Mouse (Mus musculus): ENCODE data around the gene Rhox2h.

GRCm38 (mm10) chrX:37683031-37683715 lies 10.1 kb upstream of the Rhox2h start:
- no peak for TF ChIP-seq CTCF (IDR thresholded peaks at IDR 0.05; ENCODE audit: low read depth)
- TF ChIP-seq EP300 (IDR thresholded peaks at IDR 0.05; ENCODE audit: low read depth): no peak

Measured in liver, postnatal 0 days (tissue).